Mouse (Mus musculus) cortical plate, adult 2 months (tissue): ENCODE data around the gene 4931409K22Rik.

Experiments used
- CTCF ChIP-seq: fragments of 200-500 bp; IDR thresholded peaks from 2 replicates; pipeline ENCODE4 v1.5.1; 2011; ENCODE audit warnings: mild to moderate bottlenecking, control low read depth, low read length; ENCODE audit not compliant: insufficient read depth; ENCODE audit errors: extremely low read depth
- POLR2A ChIP-seq: fragments of 200-500 bp; IDR thresholded peaks from 2 replicates; pipeline ENCODE4 v1.6.1; 2011; ENCODE audit warnings: mild to moderate bottlenecking, low read length, control low read depth; ENCODE audit not compliant: insufficient read depth; ENCODE audit errors: extremely low read depth

GRCm38 (mm10) chr5:24525360-24526189 lies 31.0 kb downstream of the 4931409K22Rik start:
- TF ChIP-seq CTCF (no peak), POLR2A (no peak)
